Mouse (Mus musculus) frontal cortex, postnatal 36 days (tissue): ENCODE measurements around the gene Lyrm1.

Source experiments
- DNase-seq, 2 experiments: peaks; one replicate each; pipeline ENCODE4 v3.0.0; 2022; ENCODE audit warnings: low spot score in 2 of 2

Lyrm1 gene

DNA sequence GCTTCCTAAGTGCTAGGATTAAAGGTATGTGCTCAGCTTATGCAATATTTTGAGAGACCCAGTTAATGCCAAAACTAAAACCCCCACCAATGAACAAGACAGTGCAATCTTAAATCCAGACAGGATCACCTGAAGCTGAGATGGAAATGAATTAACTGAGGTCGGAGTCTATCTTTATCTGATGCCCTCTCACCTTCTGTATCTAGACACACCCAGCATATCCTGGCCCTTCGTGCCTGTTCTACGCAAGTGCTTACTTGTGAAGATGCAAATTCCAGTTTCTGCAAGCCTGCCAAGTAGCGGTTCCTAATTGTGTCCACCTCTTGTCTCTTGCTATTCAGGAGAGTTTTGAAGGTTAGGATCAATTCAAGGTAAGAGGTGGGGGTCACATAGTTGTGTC, 69.5 kb downstream of the Lyrm1 start:
- DNase-seq = no peak

DNA sequence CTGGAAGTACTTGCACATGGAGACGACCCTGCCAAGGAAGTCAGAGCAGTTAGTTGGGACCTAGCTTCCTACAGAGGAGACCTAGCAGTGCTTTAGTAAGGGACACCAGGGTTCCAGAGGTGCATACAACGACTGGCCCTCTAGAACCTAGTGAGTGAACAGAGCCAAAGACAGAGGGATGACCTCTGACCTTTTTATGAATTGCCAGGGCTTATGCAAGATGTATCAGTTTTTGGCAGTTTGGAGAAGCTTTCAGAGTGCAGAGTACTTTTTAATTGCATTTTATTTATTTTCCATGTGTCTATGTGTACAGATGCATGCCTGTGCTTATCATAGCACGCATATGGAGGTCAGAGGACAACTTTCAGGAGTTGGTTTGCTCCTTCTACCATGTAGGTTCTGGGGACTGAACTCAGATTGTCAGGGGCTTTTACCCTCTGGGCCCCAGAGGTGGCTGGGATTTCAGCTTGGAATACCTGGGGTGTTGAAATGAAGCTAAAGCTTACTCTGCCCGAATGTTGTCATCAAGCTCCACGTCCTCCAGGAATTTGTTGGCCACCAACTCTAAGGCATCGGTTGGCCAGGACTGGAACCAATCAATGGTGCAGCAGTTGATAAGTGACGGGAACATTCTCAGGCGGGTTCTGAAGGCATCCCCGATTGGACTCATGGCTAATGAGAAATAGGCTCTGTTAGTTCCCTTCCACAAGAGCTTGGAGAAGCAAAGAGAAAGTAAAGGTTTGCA, 70.2 kb downstream of the Lyrm1 start:
- DNase-seq = no peak

GRCm38 (mm10) chr7:119969320-119969719, 73.7 kb downstream of the Lyrm1 start:
- no peak for DNase-seq

DNA sequence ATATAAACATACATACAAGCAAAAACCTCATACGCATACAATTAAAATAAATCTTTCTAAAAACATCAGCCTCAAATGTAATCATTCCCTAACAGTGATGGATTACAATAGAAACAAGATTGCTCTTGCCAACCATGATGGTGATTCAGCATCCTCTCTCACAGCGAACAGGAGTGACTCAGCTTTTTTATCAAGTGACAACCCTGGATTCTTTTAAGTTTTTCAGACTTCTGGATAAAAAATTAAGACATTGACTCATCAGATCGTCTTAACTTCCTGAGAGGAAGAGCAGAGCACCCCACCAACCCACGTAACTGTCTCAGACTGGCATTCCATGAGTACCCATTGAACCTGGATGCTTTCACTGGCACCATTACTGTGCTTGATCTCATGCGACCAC, 78.6 kb downstream of the Lyrm1 start:
- no peak for DNase-seq

- DNase-seq = no peak
Observed at GRCm38 (mm10) chr7:119976256-119976655, 80.6 kb downstream of the Lyrm1 start.

DNA sequence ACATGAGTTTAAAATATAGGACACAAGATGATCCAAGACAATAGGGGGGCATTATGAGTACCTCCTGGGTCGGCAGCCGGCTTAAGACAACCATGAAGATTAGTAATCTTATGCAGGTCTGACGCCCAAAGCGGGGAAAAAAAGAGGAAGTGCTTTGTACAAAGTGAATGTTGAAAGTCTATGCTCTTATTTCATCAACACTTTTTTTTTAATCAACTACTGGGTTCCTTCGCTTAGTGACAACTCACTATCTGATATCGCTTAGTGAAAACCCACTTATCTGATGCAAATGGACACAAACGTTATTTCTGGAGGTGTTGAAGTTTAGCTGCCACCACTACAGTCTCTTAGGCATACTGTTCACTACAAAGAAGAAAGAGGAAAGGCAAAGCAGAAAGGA, 81.9 kb downstream of the Lyrm1 start:
- no peak for DNase-seq

GRCm38 (mm10) chr7:119978576-119978975, 82.9 kb downstream of the Lyrm1 start:
- DNase-seq = no peak

DNA sequence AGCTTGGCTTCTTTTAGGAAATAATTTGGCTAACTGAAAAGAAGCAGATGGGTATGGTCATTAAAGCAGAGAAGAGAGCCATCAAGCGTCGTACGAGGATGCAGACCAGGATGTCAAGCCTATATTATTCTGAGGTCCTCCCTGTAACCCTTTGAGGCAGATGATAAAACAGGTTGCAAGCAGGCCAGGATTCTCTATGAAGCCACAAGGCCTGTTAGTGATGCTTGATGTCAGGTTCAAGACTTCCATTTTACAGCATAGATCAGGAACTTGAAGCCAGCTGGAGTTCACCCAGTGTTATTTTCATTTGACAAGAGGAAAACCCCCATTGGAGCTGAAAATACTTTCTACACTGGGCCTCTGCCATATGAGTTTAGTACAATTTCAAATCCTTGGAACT, 84.5 kb downstream of the Lyrm1 start:
- DNase-seq = no peak

- peak in 1 of 2 experiments; percentile 20 for DNase-seq
Observed at GRCm38 (mm10) chr7:119985279-119985912, 89.7 kb downstream of the Lyrm1 start.

- no peak for DNase-seq
Observed at GRCm38 (mm10) chr7:119997066-119997465, 101.4 kb downstream of the Lyrm1 start.
